Mouse (Mus musculus) midbrain, embryonic 14.5 days (tissue): ENCODE measurements around the gene Mydgf. TPM values are rescaled to one million over a fixed set of nuclear protein-coding genes. Genes with fewer than 3 reads are reported as not detected.

ENCODE experiments used
- ATAC-seq: fragments of 200-750 bp; cut with Nextera tagmentation; 2 replicates; pipeline ENCODE4 v1.8.0; 2017; ENCODE audit warnings: moderate number of reproducible peaks, moderate library complexity; ENCODE audit not compliant: low FRiP score, low TSS enrichment
- DNase-seq: peaks from one replicate; pipeline ENCODE4 v3.0.0-alpha.2; 2015
- H3K27ac ChIP-seq: fragments of 300-500 bp; sonication (generic); replicated peaks from 2 replicates; pipeline ENCODE4 v1.5.1; 2014; ENCODE audit warnings: mild to moderate bottlenecking, low read depth, low read length, moderate library complexity
- H3K27me3 ChIP-seq: fragments of 300-500 bp; sonication (generic); 2 replicates; pipeline ENCODE4 v1.6.1; 2014; ENCODE audit warnings: low read length, control low read depth, mixed read lengths; ENCODE audit not compliant: control insufficient read depth, insufficient read depth
- H3K36me3 ChIP-seq: fragments of 300-500 bp; sonication (generic); 2 replicates; pipeline ENCODE4 v1.6.1; 2014; ENCODE audit warnings: low read length, control low read depth; ENCODE audit not compliant: control insufficient read depth, insufficient read depth
- H3K4me1 ChIP-seq: fragments of 300-500 bp; sonication (generic); 2 replicates; pipeline ENCODE4 v1.6.1; 2014; ENCODE audit warnings: mild to moderate bottlenecking, antibody characterized with exemption, low read length, control low read depth; ENCODE audit not compliant: control insufficient read depth, insufficient read depth
- H3K4me2 ChIP-seq: fragments of 300-500 bp; sonication (generic); 2 replicates; pipeline ENCODE4 v1.6.1; 2014; ENCODE audit warnings: mild to moderate bottlenecking, low read length, moderate library complexity
- H3K4me3 ChIP-seq: fragments of 300-500 bp; sonication (generic); replicated peaks from 2 replicates; pipeline ENCODE4 v1.5.1; 2014; ENCODE audit warnings: low read depth, low read length
- H3K9ac ChIP-seq: fragments of 300-500 bp; sonication (generic); replicated peaks from 2 replicates; pipeline ENCODE4 v1.6.1; 2014; ENCODE audit warnings: mild to moderate bottlenecking, low read length, moderate library complexity
- H3K9me3 ChIP-seq: fragments of 300-500 bp; sonication (generic); 2 replicates; pipeline ENCODE4 v1.6.1; 2016; ENCODE audit warnings: low read length, control low read depth, mixed read lengths; ENCODE audit not compliant: control insufficient read depth
- WGBS: fragments of 180-500 bp; shearing (Covaris S2); extraction: QIAGEN DNeasy Blood & Tissue Kit; methylation state at CpG from one replicate; pipeline ENCODE4 v1.1.7; 2014; 5-methylcytosine and 5-hydroxymethylcytosine counted together
- polyA plus RNA-seq: library from polyadenylated mRNA; unstranded; fragments of >200 nt; fragmentation: Nextera tagmentation; extraction: Ambion mirVana; gene quantifications from 2 replicates; pipeline ENCODE4 v1.2.1, GENCODE M21; 2014

Gene Mydgf
- polyA plus RNA-seq, 1 experiment from 2014 or later = 55.1 TPM

DNA sequence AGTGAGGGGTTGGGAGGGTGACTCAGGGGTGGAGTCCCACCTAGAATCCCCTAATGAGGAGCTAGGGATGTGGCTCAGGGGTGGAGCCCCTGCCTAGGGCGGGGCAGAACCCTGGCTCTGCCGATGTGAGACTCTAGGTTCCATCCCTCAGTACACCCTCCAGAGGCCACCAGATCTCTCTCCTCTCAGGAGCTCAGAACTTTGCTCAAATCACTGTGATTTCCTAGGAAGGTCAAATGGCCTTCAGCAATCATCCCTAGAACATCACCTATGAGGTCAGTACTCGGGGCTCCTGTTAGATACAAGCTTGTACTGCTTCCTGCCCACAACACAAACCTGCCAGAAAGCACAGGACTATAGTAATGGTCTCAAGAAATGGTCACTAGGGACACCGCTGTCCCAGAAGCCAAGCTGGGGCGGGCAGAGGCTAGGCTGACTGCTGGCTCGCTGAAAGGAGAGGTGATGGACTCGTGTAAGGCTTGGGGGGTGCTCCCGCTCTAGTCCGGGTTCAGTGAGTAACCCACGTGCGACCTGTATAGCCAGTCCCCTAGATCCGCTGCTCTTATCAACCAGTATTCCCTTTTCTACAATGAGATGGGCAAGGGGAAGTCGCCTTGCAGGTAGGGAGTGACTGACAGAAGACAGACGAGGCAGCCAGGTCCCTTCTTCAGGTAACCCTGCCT, 604 bp downstream of the Mydgf start:
- ATAC-seq (peak; percentile 16; the same call in 1 of the 2 replicates), DNase-seq (no peak)
- Histone ChIP-seq H3K27me3 (no peaks in the 10 kb centered on the region), H3K9ac (peak overlapping the region; percentile 70), H3K4me2 (peak overlapping the region; percentile 66), H3K27ac (peak overlapping the region; percentile 55), H3K4me3 (peak overlapping the region; percentile 78), H3K36me3 (peaks cover 53% of the 10 kb centered on the region), H3K4me1 (peaks cover 13% of the 10 kb centered on the region), H3K9me3 (no peaks in the 10 kb centered on the region)
- 3% methylated on average over 14 of the region's 14 CpGs for WGBS

DNA sequence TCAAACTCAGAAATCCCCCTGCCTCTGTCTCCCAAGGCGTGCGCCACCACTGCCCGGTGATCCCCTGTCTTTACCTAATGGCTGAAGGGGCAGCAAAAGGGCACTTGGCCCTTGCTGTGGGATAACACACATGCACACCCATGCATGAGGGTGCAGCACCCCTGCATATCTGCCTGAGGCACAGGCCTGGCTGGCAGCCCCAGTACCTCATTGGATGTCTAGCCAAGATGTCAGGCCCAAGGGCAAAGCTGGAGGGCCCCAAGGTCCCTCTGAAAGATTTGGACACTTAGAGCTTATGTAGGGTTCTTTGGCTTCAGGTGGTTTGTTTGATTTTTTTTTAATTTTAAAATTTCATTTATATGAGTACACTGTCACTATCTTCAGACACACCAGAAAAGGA, 8.3 kb downstream of the Mydgf start:
- Histone ChIP-seq H3K4me2 (no peak overlapping the region), H3K36me3 (peaks cover 56% of the 10 kb centered on the region), H3K4me3 (no peak overlapping the region), H3K27me3 (no peaks in the 10 kb centered on the region), H3K4me1 (no peaks in the 10 kb centered on the region), H3K9ac (no peak overlapping the region), H3K27ac (no peak overlapping the region), H3K9me3 (no peaks in the 10 kb centered on the region)
- WGBS = 95% methylated on average over 3 of the region's 3 CpGs
- ATAC-seq = no peak
- DNase-seq = no peak

- Histone ChIP-seq H3K9me3 (no peaks in the 10 kb centered on the region), H3K27me3 (no peaks in the 10 kb centered on the region), H3K27ac (no peak overlapping the region), H3K4me2 (no peak overlapping the region), H3K9ac (no peak overlapping the region), H3K4me3 (no peak overlapping the region), H3K36me3 (peaks cover 39% of the 10 kb centered on the region), H3K4me1 (no peaks in the 10 kb centered on the region)
- ATAC-seq = no peak
- WGBS = 62% methylated on average over 10 of the region's 10 CpGs
- no peak for DNase-seq
Observed at GRCm38 (mm10) chr17:56173401-56174046, 10.2 kb downstream of the Mydgf start.

GRCm38 (mm10) chr17:56171881-56172280, 11.8 kb downstream of the Mydgf start:
- no peaks in the 10 kb centered on the region for H3K4me1 ChIP-seq
- H3K27ac ChIP-seq = no peak overlapping the region
- H3K4me3 ChIP-seq = no peak overlapping the region
- no peak overlapping the region for H3K9ac ChIP-seq
- WGBS = 94% methylated on average over 17 of the region's 17 CpGs
- no peaks in the 10 kb centered on the region for H3K27me3 ChIP-seq
- DNase-seq (no peak), ATAC-seq (no peak)
- peaks cover 24% of the 10 kb centered on the region for H3K36me3 ChIP-seq
- H3K9me3 ChIP-seq = no peaks in the 10 kb centered on the region
- H3K4me2 ChIP-seq = no peak overlapping the region

GRCm38 (mm10) chr17:56171456-56171855, 12.3 kb downstream of the Mydgf start:
- DNase-seq (no peak), ATAC-seq (no peak)
- H3K9ac ChIP-seq = no peak overlapping the region

GRCm38 (mm10) chr17:56170636-56171035, 13.1 kb downstream of the Mydgf start:
- Histone ChIP-seq H3K9ac (no peak overlapping the region; the same call in 1 of the 2 replicates), H3K27ac (no peak overlapping the region), H3K4me1 (no peaks in the 10 kb centered on the region), H3K4me3 (no peak overlapping the region), H3K9me3 (no peaks in the 10 kb centered on the region), H3K27me3 (no peaks in the 10 kb centered on the region), H3K36me3 (peaks cover 12% of the 10 kb centered on the region), H3K4me2 (no peak overlapping the region)
- peak; percentile 40 for DNase-seq
- no peak for ATAC-seq
- WGBS = 18% methylated on average over 10 of the region's 10 CpGs

More at GRCm38 (mm10) chr17:56171456-56171855, 12.3 kb downstream of the Mydgf start:
- H3K4me3 ChIP-seq = no peak overlapping the region
- no peaks in the 10 kb centered on the region for H3K27me3 ChIP-seq
- H3K4me2 ChIP-seq = no peak overlapping the region
- 77% methylated on average over 9 of the region's 9 CpGs for WGBS
- no peaks in the 10 kb centered on the region for H3K9me3 ChIP-seq
- H3K4me1 ChIP-seq = no peaks in the 10 kb centered on the region
- H3K36me3 ChIP-seq = peaks cover 20% of the 10 kb centered on the region
- H3K27ac ChIP-seq = no peak overlapping the region

- no peak overlapping the region for H3K4me2 ChIP-seq
- no peak overlapping the region for H3K27ac ChIP-seq
- DNase-seq = no peak
- no peaks in the 10 kb centered on the region for H3K27me3 ChIP-seq
- peaks cover 4% of the 10 kb centered on the region; the same call in 1 of the 2 replicates for H3K36me3 ChIP-seq
- no peak for ATAC-seq
- no peaks in the 10 kb centered on the region for H3K9me3 ChIP-seq
- H3K9ac ChIP-seq = no peak overlapping the region
- H3K4me1 ChIP-seq = no peaks in the 10 kb centered on the region
- no peak overlapping the region for H3K4me3 ChIP-seq
- 70% methylated on average over 6 of the region's 6 CpGs for WGBS
Observed at GRCm38 (mm10) chr17:56169830-56170229, 13.9 kb downstream of the Mydgf start.

DNA sequence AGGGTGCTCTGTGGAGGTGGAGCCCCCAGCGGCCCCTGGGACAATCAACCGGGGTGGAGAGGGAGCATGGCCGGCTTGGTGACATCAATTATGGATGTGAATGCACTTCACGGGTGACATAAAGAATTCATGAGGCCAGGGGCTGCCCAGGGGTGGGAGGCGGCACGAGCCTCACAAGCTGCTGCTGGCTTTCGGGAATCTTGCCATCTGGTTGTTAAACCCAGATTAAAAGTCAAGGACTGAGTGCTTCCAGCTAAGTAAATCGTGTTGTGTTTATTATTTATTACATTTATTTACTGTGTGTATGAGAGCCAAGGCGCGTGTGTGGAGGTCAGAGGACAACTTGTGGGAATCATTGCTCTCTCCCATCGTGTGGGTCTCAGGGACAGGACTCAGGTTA, 18.0 kb downstream of the Mydgf start:
- H3K4me2 ChIP-seq = no peak overlapping the region
- DNase-seq (peak; percentile 61), ATAC-seq (no peak; the same call in 1 of the 2 replicates)
- no peaks in the 10 kb centered on the region for H3K36me3 ChIP-seq
- WGBS = 36% methylated on average over 11 of the region's 11 CpGs
- H3K9ac ChIP-seq = no peak overlapping the region
- H3K4me1 ChIP-seq = peaks cover 6% of the 10 kb centered on the region
- no peak overlapping the region for H3K4me3 ChIP-seq
- no peaks in the 10 kb centered on the region for H3K9me3 ChIP-seq
- H3K27ac ChIP-seq = peak overlapping the region; percentile 26; the same call in 1 of the 2 replicates
- no peaks in the 10 kb centered on the region; the same call in 1 of the 2 replicates for H3K27me3 ChIP-seq

DNA sequence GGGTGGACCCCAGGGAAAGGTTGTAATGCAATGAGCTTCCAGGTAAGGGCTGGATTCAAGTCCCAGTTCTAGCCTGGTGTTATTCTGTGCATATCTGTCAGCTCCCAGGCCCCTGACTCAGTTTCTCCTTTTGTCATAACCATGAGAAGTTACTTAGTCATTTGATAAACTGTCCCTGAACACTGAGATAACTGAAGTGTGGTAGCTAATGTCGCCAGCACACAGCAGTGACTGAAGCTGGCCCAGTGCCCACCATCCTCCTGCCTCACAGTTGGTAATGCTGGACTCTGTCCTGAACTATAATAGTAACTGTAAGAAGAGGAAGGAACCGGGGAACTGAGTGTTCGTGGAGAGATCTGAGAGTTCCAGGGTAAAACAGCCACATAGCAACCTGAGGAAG, 19.2 kb downstream of the Mydgf start:
- Histone ChIP-seq H3K36me3 (no peaks in the 10 kb centered on the region), H3K9ac (no peak overlapping the region), H3K4me3 (no peak overlapping the region), H3K27ac (no peak overlapping the region), H3K4me2 (no peak overlapping the region), H3K9me3 (no peaks in the 10 kb centered on the region), H3K4me1 (peaks cover 6% of the 10 kb centered on the region), H3K27me3 (no peaks in the 10 kb centered on the region; the same call in 1 of the 2 replicates)
- WGBS = 84% methylated on average over 3 of the region's 3 CpGs
- ATAC-seq (no peak), DNase-seq (no peak)
